Comparison of ENCODE assay signal across 16 mouse cellular contexts in genomic region chr3:129621255-129621654, GRCm38 (mm10).
DNase-seq lines count a peak whose midpoint lies in the region; ATAC-seq and TF ChIP-seq lines count a peak whose summit lies in the region.
"Had no signal": no experiment of that assay in that cellular context is flagged by ENCODE, and none has a peak within 500 bp of the region (broad histone marks: within the 10 kb centered on the region; RNA-seq: fewer than 3 reads in every experiment).

No protein-coding gene starts in this region.

- no peaks in the 10 kb centered on the region for H3K9me3 ChIP-seq in heart, embryonic 14.5 days (ENCODE audit: control insufficient read depth, low read length)
- H3K9me3 ChIP-seq in heart, postnatal 0 days (replicated peaks; ENCODE audit: control insufficient read depth, low read length) = no peaks in the 10 kb centered on the region
- H3K9me3 ChIP-seq: forebrain, embryonic 13.5 days; hindbrain, embryonic 13.5 days; limb, embryonic 10.5 days had no signal

- H3K27ac ChIP-seq in heart, embryonic 14.5 days (replicated peaks in 1 of 2; ENCODE audit: control insufficient read depth in 1 of 2, insufficient read depth in 1 of 2, low read depth in 2 of 2, low read length in 2 of 2) = peak overlapping the region; percentile 55 to 73; a peak in 3 of 4 replicates
- no peak overlapping the region; the same call in 1 of the 2 replicates for H3K27ac ChIP-seq in heart, adult 2 months
- H3K27ac ChIP-seq in heart, postnatal 0 days (ENCODE audit: low read depth) = peak overlapping the region; percentile 51
- H3K27ac ChIP-seq in left cerebral cortex, adult 2 months = no peak overlapping the region
- H3K27ac ChIP-seq: forebrain, embryonic 13.5 days; hindbrain, embryonic 13.5 days; limb, embryonic 10.5 days; liver, embryonic 14.5 days had no signal

- WGBS in heart, embryonic 14.5 days = 23% methylated on average over 5 of the region's 5 CpGs
- 28% methylated on average over 5 of the region's 5 CpGs for WGBS in heart, adult 2 months
- WGBS in heart, postnatal 0 days = 21% methylated on average over 5 of the region's 5 CpGs

- no peak overlapping the region for H3K4me3 ChIP-seq in heart, embryonic 14.5 days (ENCODE audit: control insufficient read depth in 1 of 2, insufficient read depth in 1 of 2, low read depth in 1 of 2, low read length in 2 of 2)
- H3K4me3 ChIP-seq in heart, adult 2 months = no peak overlapping the region
- no peak overlapping the region for H3K4me3 ChIP-seq in heart, postnatal 0 days (ENCODE audit: low read depth, low read length)
- H3K4me3 ChIP-seq in left cerebral cortex, adult 2 months = no peak overlapping the region
- H3K4me3 ChIP-seq: forebrain, embryonic 13.5 days; hindbrain, embryonic 13.5 days; limb, embryonic 10.5 days had no signal

- ATAC-seq in heart, embryonic 14.5 days (ENCODE audit: insufficient number of reproducible peaks, insufficient read depth, low FRiP score, low read depth) = 0 out of 2 replicates have a peak, but pooled peaks have one; percentile 4
- peak; percentile 53 for ATAC-seq in heart, postnatal 0 days (ENCODE audit: insufficient read depth, low read depth)
- ATAC-seq: forebrain, embryonic 13.5 days had no signal

- no peaks in the 10 kb centered on the region for H3K27me3 ChIP-seq in heart, embryonic 14.5 days (ENCODE audit: control insufficient read depth, insufficient read depth, low read length)
- no peaks in the 10 kb centered on the region for H3K27me3 ChIP-seq in heart, adult 2 months (ENCODE audit: control insufficient read depth, insufficient read depth, low read length)
- H3K27me3 ChIP-seq in heart, postnatal 0 days (ENCODE audit: control insufficient read depth, insufficient read depth, low read length) = peaks cover 34% of the 10 kb centered on the region; the same call in 1 of the 2 replicates
- H3K27me3 ChIP-seq: forebrain, embryonic 13.5 days; hindbrain, embryonic 13.5 days had no signal

- no peaks in the 10 kb centered on the region for H3K79me2 ChIP-seq in heart, adult 2 months (replicated peaks; ENCODE audit: control insufficient read depth, insufficient read depth, low read length)

- peaks cover 7 to 20% of the 10 kb centered on the region in 2 experiments for H3K4me1 ChIP-seq in heart, embryonic 14.5 days (ENCODE audit: control insufficient read depth in 2 of 2, insufficient read depth in 2 of 2, low read length in 2 of 2)
- peaks cover 4% of the 10 kb centered on the region; the same call in 1 of the 2 replicates for H3K4me1 ChIP-seq in heart, adult 2 months (ENCODE audit: control insufficient read depth, insufficient read depth, low read length)
- peaks cover 12% of the 10 kb centered on the region; the same call in 1 of the 2 replicates for H3K4me1 ChIP-seq in heart, postnatal 0 days (ENCODE audit: control insufficient read depth, insufficient read depth)
- H3K4me1 ChIP-seq: forebrain, embryonic 13.5 days had no signal

- no peak for TF ChIP-seq EP300 in heart, adult 2 months (IDR thresholded peaks at IDR 0.05; ENCODE audit: insufficient read depth, low read depth, low read length)
- no peak for TF ChIP-seq EP300 in heart, postnatal 0 days (IDR thresholded peaks at IDR 0.05; ENCODE audit: low read depth)

- no peak overlapping the region for H3K9ac ChIP-seq in heart, embryonic 14.5 days (ENCODE audit: low read length)
- no peak overlapping the region for H3K9ac ChIP-seq in heart, adult 2 months (ENCODE audit: low read depth, low read length)
- no peak overlapping the region for H3K9ac ChIP-seq in heart, postnatal 0 days (replicated peaks; ENCODE audit: low read depth, low read length)
- H3K9ac ChIP-seq: forebrain, embryonic 13.5 days; hindbrain, embryonic 13.5 days; liver, embryonic 14.5 days had no signal

- peak overlapping the region; percentile 45 for H3K4me2 ChIP-seq in heart, embryonic 14.5 days (ENCODE audit: low read length)
- peak overlapping the region; percentile 35 for H3K4me2 ChIP-seq in heart, postnatal 0 days (ENCODE audit: low read depth, low read length)
- H3K4me2 ChIP-seq: forebrain, embryonic 13.5 days; hindbrain, embryonic 13.5 days had no signal

- no peak for TF ChIP-seq CTCF in heart, adult 2 months (IDR thresholded peaks at IDR 0.05)
- TF ChIP-seq CTCF in heart, postnatal 0 days (IDR thresholded peaks at IDR 0.05; ENCODE audit: low read depth) = no peak
- no peak for TF ChIP-seq CTCF in left cerebral cortex, adult 2 months (IDR thresholded peaks at IDR 0.05)

- no peak for DNase-seq in heart, adult 2 months
- peak; percentile 13 for DNase-seq in 3T3-L1 (ENCODE audit: low read depth, low spot score)
- peak; percentile 42 for DNase-seq in CD4-positive helper T cell, adult 2 months (ENCODE audit: low read depth, low spot score)
- DNase-seq in heart, postnatal 0 days (ENCODE audit: low spot score) = peak; percentile 13
- DNase-seq in adrenal gland, postnatal 4 days (ENCODE audit: low spot score in 2 of 2) = no peak
- DNase-seq in left cerebral cortex, adult 2 months (ENCODE audit: extremely low spot score in 1 of 2, low spot score in 2 of 2) = no peak
- DNase-seq: adrenal gland, postnatal 14 days; gastrocnemius, postnatal 10 days; kidney, adult 11 months; kidney, postnatal 14 days; right cerebral cortex, postnatal 14 days had no signal

- H3K36me3 ChIP-seq in heart, embryonic 14.5 days (ENCODE audit: control insufficient read depth, insufficient read depth, low read length) = no peaks in the 10 kb centered on the region
- H3K36me3 ChIP-seq in heart, adult 2 months (ENCODE audit: control insufficient read depth, insufficient read depth, low read length) = no peaks in the 10 kb centered on the region
- no peaks in the 10 kb centered on the region for H3K36me3 ChIP-seq in heart, postnatal 0 days (replicated peaks; ENCODE audit: control insufficient read depth, insufficient read depth, low read length)
- H3K36me3 ChIP-seq: hindbrain, embryonic 13.5 days had no signal

- intact Hi-C loops in heart, adult 2 months (cut with DNase I) = no loop called here
- intact Hi-C loops in left cerebral cortex, adult 2 months (cut with DNase I) = no loop called here

- no peak for TF ChIP-seq POLR2A in heart, adult 2 months (IDR thresholded peaks at IDR 0.05; ENCODE audit: insufficient read depth, low read depth, low read length)

Comparison
In these comparisons a context has a peak if more than half of its experiments do, and no peak if none do; other contexts are left out.
1. H3K27ac ChIP-seq: peak in heart, embryonic 14.5 days (2 of 2) and heart, postnatal 0 days (single experiment); none in heart, adult 2 months (single experiment) and left cerebral cortex, adult 2 months (single experiment).
2. DNase-seq: peak in 3T3-L1 (single experiment), CD4-positive helper T cell, adult 2 months (single experiment) and heart, postnatal 0 days (single experiment); none in heart, adult 2 months (0 of 2), adrenal gland, postnatal 4 days (0 of 2) and left cerebral cortex, adult 2 months (0 of 2).